Mouse (Mus musculus): ENCODE measurements at regions not wholly inside any gene's neighbourhood (a gene's known extent, or its start where the extent isn't known, plus 50 kb on each side); places are given as distances from the start of the nearest gene placed in this dataset.
A peak's percentile ranks its signal among the peaks of the same experiment; 100 is the strongest.
"Not testable (repeated sequence)": the region's sequence is repeated elsewhere in the genome, so short reads cannot be mapped to it uniquely, and the experiment has no call there.

DNA sequence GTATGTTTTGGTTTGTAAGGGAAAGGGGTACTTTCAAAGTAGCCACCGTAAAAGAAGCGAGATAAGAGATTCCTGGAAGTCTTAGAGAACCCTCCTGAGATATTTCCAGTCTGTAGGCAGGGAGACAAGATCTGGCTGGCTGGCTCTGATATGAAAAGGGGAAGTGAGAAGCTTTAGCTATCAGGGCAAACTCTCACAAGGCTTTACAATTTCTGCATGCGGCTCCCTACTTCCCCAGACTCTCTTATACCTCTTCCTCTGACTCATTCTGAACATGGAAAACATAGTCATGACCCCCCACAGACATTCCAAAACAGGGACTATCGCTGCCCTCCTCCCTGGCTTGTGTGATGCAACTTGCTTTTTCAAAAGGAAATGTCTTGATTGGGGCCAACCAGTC is 118.6 kb upstream of the Fam3c start:
- no peaks in the 10 kb centered on the region for H3K36me3 ChIP-seq (replicated peaks; ENCODE audit: control insufficient read depth, insufficient read depth, low read depth)
- no peaks in the 10 kb centered on the region for H3K27me3 ChIP-seq (ENCODE audit: control insufficient read depth, insufficient read depth, low read length)
- H3K9ac ChIP-seq (replicated peaks) = no peak overlapping the region
- no peaks in the 10 kb centered on the region for H3K9me3 ChIP-seq (ENCODE audit: control insufficient read depth, low read length)
- H3K4me2 ChIP-seq (ENCODE audit: low read depth) = no peak overlapping the region
- H3K4me3 ChIP-seq (ENCODE audit: insufficient read depth in 1 of 2, low read depth in 2 of 2, low read length in 2 of 2) = no peak overlapping the region
- H3K4me1 ChIP-seq (replicated peaks; ENCODE audit: control insufficient read depth in 2 of 2, insufficient read depth in 2 of 2, low read length in 1 of 2) = peaks cover 0 to 6% of the 10 kb centered on the region in 2 experiments; a peak in 3 of 4 replicates
- no peak for ATAC-seq (ENCODE audit: insufficient read depth)
- 12% methylated on average over 4 of the region's 4 CpGs for WGBS (ENCODE audit: insufficient replicate concordance)
- peak in 2 of 3 experiments; percentile 2 to 13 for DNase-seq (ENCODE audit: low read depth in 3 of 3, low spot score in 3 of 3)
- H3K27ac ChIP-seq = no peak overlapping the region
- TF ChIP-seq CTCF (IDR thresholded peaks at IDR 0.05; ENCODE audit: low read depth) (no peak), EP300 (IDR thresholded peaks at IDR 0.05; ENCODE audit: low read depth) (no peak)

- ATAC-seq (ENCODE audit: insufficient read depth) (no peak), DNase-seq (ENCODE audit: low read depth in 3 of 3, low spot score in 3 of 3) (no peak)
- TF ChIP-seq CTCF (IDR thresholded peaks at IDR 0.05; ENCODE audit: low read depth) = no peak
- no peak for TF ChIP-seq EP300 (IDR thresholded peaks at IDR 0.05; ENCODE audit: low read depth)
- no peak overlapping the region for H3K4me2 ChIP-seq (ENCODE audit: low read depth)
- H3K4me3 ChIP-seq (ENCODE audit: insufficient read depth in 1 of 2, low read depth in 2 of 2, low read length in 2 of 2) = no peak overlapping the region
- H3K27me3 ChIP-seq (ENCODE audit: control insufficient read depth, insufficient read depth, low read length) = no peaks in the 10 kb centered on the region
- no peak overlapping the region for H3K9ac ChIP-seq (replicated peaks)
- peaks cover 0 to 6% of the 10 kb centered on the region in 2 experiments; a peak in 3 of 4 replicates for H3K4me1 ChIP-seq (replicated peaks; ENCODE audit: control insufficient read depth in 2 of 2, insufficient read depth in 2 of 2, low read length in 1 of 2)
- H3K9me3 ChIP-seq (ENCODE audit: control insufficient read depth, low read length) = no peaks in the 10 kb centered on the region
- no peak overlapping the region for H3K27ac ChIP-seq
- 14% methylated on average over 2 of the region's 2 CpGs for WGBS (ENCODE audit: insufficient replicate concordance)
- no peaks in the 10 kb centered on the region for H3K36me3 ChIP-seq (replicated peaks; ENCODE audit: control insufficient read depth, insufficient read depth, low read depth)
Observed at GRCm38 (mm10) chr6:22474011-22474410, 118.0 kb upstream of the Fam3c start.

- not testable (repeated sequence) for ATAC-seq (ENCODE audit: insufficient read depth); H3K27ac ChIP-seq; H3K9ac ChIP-seq (replicated peaks); DNase-seq (ENCODE audit: low read depth in 3 of 3, low spot score in 3 of 3); H3K36me3 ChIP-seq (replicated peaks; ENCODE audit: control insufficient read depth, insufficient read depth, low read depth); H3K27me3 ChIP-seq (ENCODE audit: control insufficient read depth, insufficient read depth, low read length); H3K4me1 ChIP-seq (replicated peaks; ENCODE audit: control insufficient read depth in 2 of 2, insufficient read depth in 2 of 2, low read length in 1 of 2); H3K4me2 ChIP-seq (ENCODE audit: low read depth); H3K4me3 ChIP-seq (ENCODE audit: insufficient read depth in 1 of 2, low read depth in 2 of 2, low read length in 2 of 2); H3K9me3 ChIP-seq (ENCODE audit: control insufficient read depth, low read length)
- 71% methylated on average over 5 of the region's 5 CpGs for WGBS (ENCODE audit: insufficient replicate concordance)
Observed at GRCm38 (mm10) chr6:22472400-22472799, 116.4 kb upstream of the Fam3c start.

DNA sequence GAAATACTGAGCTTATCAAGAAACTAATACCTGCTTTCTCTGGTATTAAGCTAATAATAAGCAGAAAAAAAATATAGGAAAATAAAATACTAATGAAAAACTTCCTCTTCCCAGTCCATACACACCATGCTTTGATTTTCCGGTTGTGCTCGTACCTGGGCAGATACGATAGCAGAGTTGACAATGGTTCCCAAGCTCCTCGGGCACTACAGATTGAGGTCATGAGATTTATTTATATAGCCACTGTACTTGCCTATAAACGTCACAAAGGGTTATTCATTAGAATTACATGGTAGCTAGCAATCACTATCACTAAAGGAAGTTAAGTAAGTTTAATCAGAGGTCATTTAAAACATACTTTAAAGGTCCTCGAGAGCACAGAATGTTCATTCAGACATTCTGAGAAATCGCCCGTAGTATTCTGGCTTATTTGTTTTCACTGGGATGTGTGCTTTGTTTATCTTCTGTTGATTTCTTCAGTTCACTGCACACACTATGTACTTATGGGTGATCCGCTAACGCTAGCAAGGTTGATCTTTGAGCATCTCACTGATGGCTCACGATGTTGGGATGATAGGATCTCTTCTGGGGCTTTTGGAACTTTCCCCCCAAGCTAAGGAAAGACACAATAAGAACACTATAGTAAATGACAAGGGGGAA is 111.4 kb upstream of the Fam3c start:
- no peak overlapping the region for H3K27ac ChIP-seq
- no peaks in the 10 kb centered on the region for H3K27me3 ChIP-seq (ENCODE audit: control insufficient read depth, insufficient read depth, low read length)
- no peaks in the 10 kb centered on the region for H3K9me3 ChIP-seq (ENCODE audit: control insufficient read depth, low read length)
- H3K4me1 ChIP-seq (replicated peaks; ENCODE audit: control insufficient read depth in 2 of 2, insufficient read depth in 2 of 2, low read length in 1 of 2) = no peaks in the 10 kb centered on the region
- 67% methylated on average over 11 of the region's 11 CpGs for WGBS (ENCODE audit: insufficient replicate concordance)
- no peak overlapping the region for H3K4me2 ChIP-seq (ENCODE audit: low read depth)
- no peak overlapping the region for H3K4me3 ChIP-seq (ENCODE audit: insufficient read depth in 1 of 2, low read depth in 2 of 2, low read length in 2 of 2)
- DNase-seq (ENCODE audit: low read depth in 3 of 3, low spot score in 3 of 3) = no peak
- TF ChIP-seq EP300 (IDR thresholded peaks at IDR 0.05; ENCODE audit: low read depth) = no peak
- TF ChIP-seq CTCF (IDR thresholded peaks at IDR 0.05; ENCODE audit: low read depth) = no peak
- ATAC-seq (ENCODE audit: insufficient read depth) = no peak
- H3K36me3 ChIP-seq (replicated peaks; ENCODE audit: control insufficient read depth, insufficient read depth, low read depth) = no peaks in the 10 kb centered on the region
- no peak overlapping the region for H3K9ac ChIP-seq (replicated peaks)

DNA sequence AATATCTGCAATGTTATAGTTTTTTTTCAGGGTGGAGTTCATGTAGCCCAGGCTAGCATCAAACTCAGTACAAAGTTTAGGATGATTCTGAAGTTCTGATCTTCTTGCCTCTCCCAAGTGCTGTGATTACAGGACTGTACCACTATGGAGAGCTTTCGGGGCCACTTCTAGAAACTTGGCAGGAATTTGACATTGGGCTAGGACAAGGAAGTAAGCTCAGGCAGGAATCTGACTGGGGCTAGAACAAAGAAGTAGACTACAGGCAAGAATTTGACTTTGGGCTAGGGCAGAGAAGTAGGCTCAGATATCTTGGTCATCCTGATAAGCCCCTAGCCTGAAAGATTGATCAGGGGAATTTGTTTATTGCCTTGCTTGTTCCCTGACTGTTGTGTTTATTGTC is 109.9 kb upstream of the Fam3c start:
- WGBS (ENCODE audit: insufficient replicate concordance) = 72% methylated on average over 1 of the region's 1 CpGs
- H3K4me1 ChIP-seq (replicated peaks; ENCODE audit: control insufficient read depth in 2 of 2, insufficient read depth in 2 of 2, low read length in 1 of 2) = no peaks in the 10 kb centered on the region

More for the DNA sequence above, 109.9 kb upstream of the Fam3c start:
- Histone ChIP-seq H3K27me3 (ENCODE audit: control insufficient read depth, insufficient read depth, low read length) (no peaks in the 10 kb centered on the region), H3K36me3 (replicated peaks; ENCODE audit: control insufficient read depth, insufficient read depth, low read depth) (no peaks in the 10 kb centered on the region), H3K9ac (replicated peaks) (no peak overlapping the region), H3K27ac (no peak overlapping the region), H3K9me3 (ENCODE audit: control insufficient read depth, low read length) (no peaks in the 10 kb centered on the region), H3K4me2 (ENCODE audit: low read depth) (no peak overlapping the region), H3K4me3 (ENCODE audit: insufficient read depth in 1 of 2, low read depth in 2 of 2, low read length in 2 of 2) (no peak overlapping the region)
- DNase-seq (ENCODE audit: low read depth in 3 of 3, low spot score in 3 of 3) (no peak), ATAC-seq (ENCODE audit: insufficient read depth) (no peak)
- TF ChIP-seq EP300 (IDR thresholded peaks at IDR 0.05; ENCODE audit: low read depth) = no peak
- no peak for TF ChIP-seq CTCF (IDR thresholded peaks at IDR 0.05; ENCODE audit: low read depth)
